Mouse (Mus musculus) liver, embryonic 13.5 days (tissue): Measurements from ENCODE around the gene Otub1. TPM values are rescaled to one million over a fixed set of nuclear protein-coding genes. Genes with fewer than 3 reads are reported as not detected.

Experiments
- ATAC-seq: fragments of 200-750 bp; cut with Nextera tagmentation; 2 replicates; pipeline ENCODE4 v1.8.0; 2017; ENCODE audit warnings: low read depth, mild to moderate bottlenecking, moderate number of reproducible peaks, moderate library complexity
- DNase-seq: peaks from one replicate; pipeline ENCODE4 v3.0.0; 2022
- H3K27ac ChIP-seq: fragments of 300-500 bp; sonication (generic); 2 replicates; pipeline ENCODE4 v1.5.1; 2015; ENCODE audit warnings: moderate library complexity, mild to moderate bottlenecking, inconsistent platforms
- H3K27me3 ChIP-seq: fragments of 300-500 bp; sonication (generic); 2 replicates; pipeline ENCODE4 v1.6.1; 2015; ENCODE audit warnings: mild to moderate bottlenecking, inconsistent platforms
- H3K36me3 ChIP-seq: fragments of 300-500 bp; sonication (generic); 2 replicates; pipeline ENCODE4 v1.6.1; 2015; ENCODE audit warnings: mild to moderate bottlenecking, inconsistent platforms
- H3K4me1 ChIP-seq: fragments of 300-500 bp; sonication (generic); replicated peaks from 2 replicates; pipeline ENCODE4 v1.6.1; 2015; ENCODE audit warnings: inconsistent platforms
- H3K4me2 ChIP-seq: fragments of 300-500 bp; sonication (generic); 2 replicates; pipeline ENCODE4 v1.6.1; 2015; ENCODE audit warnings: inconsistent platforms, mild to moderate bottlenecking, moderate library complexity
- H3K4me3 ChIP-seq: fragments of 300-500 bp; sonication (generic); replicated peaks from 2 replicates; pipeline ENCODE4 v1.5.1; 2015; ENCODE audit warnings: mild to moderate bottlenecking, inconsistent platforms
- H3K9ac ChIP-seq: fragments of 300-500 bp; sonication (generic); 2 replicates; pipeline ENCODE4 v1.6.1; 2015; ENCODE audit warnings: mild to moderate bottlenecking, inconsistent platforms
- H3K9me3 ChIP-seq: fragments of 300-500 bp; sonication (generic); replicated peaks from 2 replicates; pipeline ENCODE4 v1.6.1; 2016; ENCODE audit warnings: inconsistent platforms
- WGBS: fragments of 180-500 bp; shearing (Covaris S2); methylation state at CpG from one replicate; pipeline ENCODE4 v1.1.7; 2015; ENCODE audit not compliant: insufficient replicate concordance; 5-methylcytosine and 5-hydroxymethylcytosine counted together
- polyA plus RNA-seq: library from polyadenylated mRNA; unstranded; fragments of >200 nt; fragmentation: Nextera tagmentation; extraction: Ambion mirVana; gene quantifications from 2 replicates; pipeline ENCODE4 v1.2.1, GENCODE M21; 2015

Gene Otub1
- polyA plus RNA-seq, 1 experiment from 2014 or later, result 69.3 TPM

GRCm38 (mm10) chr19:7187157-7187556 lies 19.0 kb downstream of the Otub1 start:
- Histone ChIP-seq H3K36me3 (no peaks in the 10 kb centered on the region), H3K27me3 (peaks cover 65% of the 10 kb centered on the region), H3K4me2 (no peak overlapping the region), H3K27ac (no peak overlapping the region), H3K9ac (no peak overlapping the region), H3K4me3 (no peak overlapping the region), H3K9me3 (no peaks in the 10 kb centered on the region), H3K4me1 (peaks cover 15% of the 10 kb centered on the region)
- DNase-seq, result no peak
- 51% methylated on average over 5 of the region's 5 CpGs for WGBS
- ATAC-seq, result no peak

GRCm38 (mm10) chr19:7185715-7186291 lies 20.3 kb downstream of the Otub1 start:
- DNase-seq (no peak), ATAC-seq (no peak)
- H3K36me3 ChIP-seq, result no peaks in the 10 kb centered on the region
- H3K9ac ChIP-seq, result no peak overlapping the region
- no peak overlapping the region for H3K27ac ChIP-seq
- 21% methylated on average over 18 of the region's 18 CpGs for WGBS
- H3K4me1 ChIP-seq, result peaks cover 14% of the 10 kb centered on the region
- H3K9me3 ChIP-seq, result no peaks in the 10 kb centered on the region
- peaks cover 71% of the 10 kb centered on the region for H3K27me3 ChIP-seq
- H3K4me3 ChIP-seq, result no peak overlapping the region
- no peak overlapping the region for H3K4me2 ChIP-seq

DNA sequence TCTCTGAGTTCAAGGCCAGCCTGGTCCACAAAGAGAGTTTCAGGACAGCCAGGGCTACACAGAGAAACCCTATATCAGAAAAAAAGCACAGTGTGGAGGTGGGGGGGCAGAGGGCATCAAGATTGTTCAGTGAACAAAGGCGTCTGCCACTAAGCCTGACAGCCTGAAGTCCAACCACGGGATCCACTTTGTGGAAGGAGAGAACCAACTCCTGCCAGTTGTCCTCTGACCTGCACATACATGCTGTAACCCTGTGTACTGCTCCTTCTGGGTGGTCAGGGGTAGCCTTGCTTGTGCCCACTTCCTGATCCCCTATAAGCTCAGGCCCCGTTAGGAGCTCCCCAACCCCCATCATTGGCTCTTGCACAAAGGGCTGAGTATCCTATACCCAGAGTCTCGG lies 21.1 kb downstream of the Otub1 start:
- no peaks in the 10 kb centered on the region for H3K36me3 ChIP-seq
- no peak overlapping the region for H3K9ac ChIP-seq
- H3K4me1 ChIP-seq, result peaks cover 14% of the 10 kb centered on the region
- 52% methylated on average over 4 of the region's 4 CpGs for WGBS
- DNase-seq (no peak), ATAC-seq (no peak)
- no peaks in the 10 kb centered on the region for H3K9me3 ChIP-seq
- no peak overlapping the region for H3K4me3 ChIP-seq
- no peak overlapping the region for H3K27ac ChIP-seq
- H3K27me3 ChIP-seq, result peaks cover 79% of the 10 kb centered on the region
- H3K4me2 ChIP-seq, result no peak overlapping the region

DNA sequence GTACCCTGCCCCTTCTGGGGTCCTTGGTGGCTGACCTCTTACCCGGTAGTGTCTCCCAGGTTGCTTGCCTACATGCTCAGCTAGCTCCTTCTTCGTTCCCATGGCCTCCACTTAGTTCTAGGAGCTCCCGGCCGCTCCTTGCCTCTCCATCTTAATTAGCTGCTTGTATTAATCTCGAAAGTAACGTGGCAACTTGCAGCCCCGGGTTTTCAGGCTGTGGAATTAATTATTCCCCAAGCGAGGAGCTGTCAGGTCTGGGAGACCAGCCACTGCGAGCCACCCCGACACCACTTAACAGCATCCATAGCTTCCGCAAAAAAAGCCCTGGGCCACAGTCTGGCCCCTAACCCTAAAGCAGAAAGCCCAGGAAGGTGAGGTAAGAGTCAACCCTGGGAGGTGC lies 22.7 kb downstream of the Otub1 start:
- no peaks in the 10 kb centered on the region for H3K36me3 ChIP-seq
- peaks cover 87% of the 10 kb centered on the region for H3K27me3 ChIP-seq
- no peak for ATAC-seq
- 53% methylated on average over 11 of the region's 11 CpGs for WGBS
- H3K27ac ChIP-seq, result no peak overlapping the region
- H3K4me3 ChIP-seq, result no peak overlapping the region
- no peak for DNase-seq
- H3K4me1 ChIP-seq, result peaks cover 14% of the 10 kb centered on the region
- no peak overlapping the region for H3K9ac ChIP-seq
- no peak overlapping the region for H3K4me2 ChIP-seq
- H3K9me3 ChIP-seq, result no peaks in the 10 kb centered on the region

DNA sequence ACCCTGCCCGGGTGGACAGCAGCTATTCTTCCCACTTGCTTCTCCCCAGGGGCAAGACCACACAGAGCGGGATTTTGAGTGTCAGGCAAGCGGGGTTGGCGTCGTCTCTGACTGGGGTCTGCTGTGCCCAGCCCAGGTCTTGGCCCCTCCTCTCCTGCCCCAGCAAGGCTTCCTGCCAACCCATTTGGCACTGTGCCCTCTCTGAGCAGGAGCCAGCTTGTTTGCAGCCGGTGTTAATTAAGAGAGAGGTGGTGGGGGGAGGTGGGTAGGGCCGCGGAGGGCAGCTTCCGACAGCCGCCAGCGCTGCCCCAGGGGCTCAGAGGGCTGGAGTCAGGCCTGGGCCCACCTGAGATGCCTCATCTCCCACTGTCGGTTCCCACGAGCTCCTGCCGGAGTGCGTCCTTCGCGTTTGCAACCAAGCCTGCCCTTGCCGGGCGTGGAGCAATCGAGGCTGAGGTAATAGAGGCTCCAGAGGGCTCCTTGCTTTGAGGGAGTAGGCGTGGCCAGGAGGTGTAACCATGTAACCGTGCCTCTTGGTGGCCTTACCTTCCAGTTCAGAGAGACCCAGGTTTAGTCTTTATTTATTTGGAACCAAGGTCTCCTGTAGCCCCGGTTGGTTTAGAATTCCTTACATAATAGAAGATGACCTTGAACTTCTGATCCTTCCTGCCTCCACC lies 23.7 kb downstream of the Otub1 start:
- H3K27me3 ChIP-seq, result peaks cover 96% of the 10 kb centered on the region
- no peaks in the 10 kb centered on the region for H3K9me3 ChIP-seq
- DNase-seq (no peak), ATAC-seq (no peak)
- H3K4me2 ChIP-seq, result no peak overlapping the region
- H3K9ac ChIP-seq, result no peak overlapping the region
- peaks cover 14% of the 10 kb centered on the region for H3K4me1 ChIP-seq
- H3K27ac ChIP-seq, result no peak overlapping the region
- H3K36me3 ChIP-seq, result no peaks in the 10 kb centered on the region
- H3K4me3 ChIP-seq, result no peak overlapping the region
- WGBS, result 13% methylated on average over 23 of the region's 23 CpGs

DNA sequence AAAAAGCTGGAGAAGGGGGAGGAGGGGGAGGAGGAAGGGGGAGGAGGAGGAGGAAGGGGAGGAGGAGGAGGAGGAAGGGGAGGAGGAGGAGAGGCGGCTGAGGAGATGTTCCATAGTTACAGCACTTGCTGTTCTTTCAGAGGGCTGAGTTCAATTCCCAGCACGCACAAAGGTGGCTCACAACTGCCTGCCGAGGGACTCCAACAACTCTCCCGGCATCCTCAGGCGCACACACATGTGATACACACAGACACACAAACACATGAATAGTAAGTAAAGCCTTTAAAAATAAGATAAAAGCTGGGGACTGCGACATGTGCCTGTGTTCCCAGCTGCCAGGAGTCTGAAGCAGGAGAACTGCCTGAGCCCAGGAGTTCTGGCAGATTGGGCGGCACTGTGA lies 24.6 kb downstream of the Otub1 start:
- H3K4me1 ChIP-seq, result peaks cover 14% of the 10 kb centered on the region
- no peaks in the 10 kb centered on the region for H3K36me3 ChIP-seq
- no peak overlapping the region for H3K4me3 ChIP-seq
- H3K9me3 ChIP-seq, result no peaks in the 10 kb centered on the region
- H3K27ac ChIP-seq, result no peak overlapping the region
- WGBS, result 58% methylated on average over 7 of the region's 7 CpGs
- no peak overlapping the region for H3K4me2 ChIP-seq
- no peak overlapping the region for H3K9ac ChIP-seq
- H3K27me3 ChIP-seq, result peaks cover 87% of the 10 kb centered on the region
- DNase-seq, result no peak
- no peak for ATAC-seq

GRCm38 (mm10) chr19:7180756-7181405 lies 25.2 kb downstream of the Otub1 start:
- WGBS, result 69% methylated on average over 8 of the region's 8 CpGs
- ATAC-seq (no peak), DNase-seq (no peak)
- no peaks in the 10 kb centered on the region for H3K36me3 ChIP-seq
- no peak overlapping the region for H3K4me2 ChIP-seq
- peaks cover 81% of the 10 kb centered on the region for H3K27me3 ChIP-seq
- H3K9me3 ChIP-seq, result no peaks in the 10 kb centered on the region
- no peak overlapping the region for H3K9ac ChIP-seq
- no peak overlapping the region for H3K4me3 ChIP-seq
- H3K4me1 ChIP-seq, result peaks cover 12% of the 10 kb centered on the region
- H3K27ac ChIP-seq, result no peak overlapping the region

GRCm38 (mm10) chr19:7178841-7179452 lies 27.2 kb downstream of the Otub1 start:
- WGBS, result 37% methylated on average over 3 of the region's 3 CpGs
- Histone ChIP-seq H3K36me3 (no peaks in the 10 kb centered on the region), H3K4me3 (no peak overlapping the region), H3K4me1 (peaks cover 10% of the 10 kb centered on the region), H3K9ac (no peak overlapping the region), H3K9me3 (no peaks in the 10 kb centered on the region), H3K27me3 (peaks cover 64% of the 10 kb centered on the region), H3K4me2 (no peak overlapping the region), H3K27ac (no peak overlapping the region)
- DNase-seq, result no peak
- ATAC-seq, result no peak

DNA sequence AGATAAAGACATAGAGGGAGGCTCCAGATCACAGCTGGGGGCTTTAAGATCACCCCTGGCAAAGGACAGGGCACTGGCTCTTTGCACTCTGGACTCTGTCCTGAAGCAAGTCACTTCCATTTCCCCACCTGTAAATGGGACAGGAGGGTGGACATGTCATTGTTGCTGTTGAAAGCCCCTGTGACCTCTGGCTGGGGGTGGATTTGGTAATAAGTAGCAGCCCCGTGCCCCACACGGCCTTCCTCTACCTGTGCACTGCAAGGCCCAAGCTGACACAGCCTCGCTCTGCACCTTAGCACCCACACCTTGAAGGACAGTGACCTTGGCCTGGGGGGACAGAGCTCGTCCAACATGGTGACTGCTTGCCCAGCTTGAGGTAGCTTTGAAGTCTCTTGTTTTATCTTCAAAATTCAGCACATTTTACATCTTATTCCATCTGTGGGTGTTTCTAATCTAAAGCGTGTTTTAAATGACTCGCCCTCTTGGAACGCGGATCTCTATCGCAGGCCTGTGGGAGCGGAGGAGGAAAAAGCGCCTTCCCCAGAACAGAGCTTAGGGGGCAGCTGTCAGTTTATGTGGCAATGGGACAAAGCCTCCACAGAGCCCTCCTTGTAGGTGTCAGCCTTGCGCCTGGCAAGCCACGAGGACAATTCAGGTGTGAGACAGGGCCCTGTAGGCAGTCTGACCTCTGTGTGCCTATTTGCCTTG lies 28.2 kb downstream of the Otub1 start:
- Histone ChIP-seq H3K4me1 (peaks cover 10% of the 10 kb centered on the region), H3K4me2 (no peak overlapping the region), H3K9me3 (no peaks in the 10 kb centered on the region), H3K4me3 (no peak overlapping the region), H3K36me3 (no peaks in the 10 kb centered on the region), H3K9ac (no peak overlapping the region), H3K27ac (no peak overlapping the region), H3K27me3 (peaks cover 55% of the 10 kb centered on the region)
- ATAC-seq (no peak), DNase-seq (no peak)
- 58% methylated on average over 13 of the region's 13 CpGs for WGBS

DNA sequence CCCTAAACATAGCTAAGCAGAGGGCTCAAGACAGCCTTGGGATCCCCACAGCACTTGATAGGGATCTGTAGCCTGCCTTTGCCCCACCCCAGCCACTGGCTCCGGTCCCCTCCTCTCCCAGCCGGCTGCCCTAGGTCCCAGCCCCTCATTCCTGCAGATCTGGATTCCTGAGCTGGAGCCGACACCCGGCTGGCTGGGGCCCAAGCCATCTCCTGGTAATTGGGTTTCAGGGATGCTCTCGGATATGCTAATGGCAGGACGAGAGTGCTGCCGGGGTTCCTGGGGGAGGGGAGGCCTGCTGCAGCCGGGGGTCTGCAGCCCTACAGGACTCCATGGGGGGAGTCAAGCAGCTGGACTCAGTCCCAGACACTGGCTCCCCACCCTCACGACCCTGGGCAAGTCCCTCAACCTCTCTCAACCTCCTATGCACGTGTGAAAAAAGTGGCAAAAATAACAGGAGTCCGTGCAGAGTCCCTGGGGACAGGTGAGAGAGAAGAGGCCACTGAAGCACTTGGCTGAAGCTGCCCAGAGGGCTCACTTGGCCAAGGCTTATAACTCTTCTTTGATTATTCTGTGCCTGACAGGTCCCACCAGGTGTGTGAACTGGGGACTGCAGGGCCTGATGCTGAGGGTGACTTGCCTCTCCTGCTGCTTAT lies 29.9 kb downstream of the Otub1 start:
- no peak overlapping the region for H3K4me2 ChIP-seq
- no peaks in the 10 kb centered on the region for H3K9me3 ChIP-seq
- no peak overlapping the region for H3K27ac ChIP-seq
- no peaks in the 10 kb centered on the region for H3K36me3 ChIP-seq
- H3K27me3 ChIP-seq, result peaks cover 37% of the 10 kb centered on the region
- ATAC-seq (no peak), DNase-seq (no peak)
- 33% methylated on average over 11 of the region's 11 CpGs for WGBS
- no peak overlapping the region for H3K9ac ChIP-seq
- H3K4me1 ChIP-seq, result peaks cover 14% of the 10 kb centered on the region
- no peak overlapping the region for H3K4me3 ChIP-seq
